Mouse (Mus musculus): ENCODE data around the gene Sgcb. TPM values are rescaled to one million over a fixed set of nuclear protein-coding genes. Genes with fewer than 3 reads are reported as not detected.

Gene Sgcb
- total RNA-seq, 4 experiments from 2014 or later: 47.6 to 53.3 (median 48.4) TPM

Other genes with a start within 250 kb of the Sgcb start
- 1 to 10 TPM; 1.2 to 2.3 (median 1.3) TPM for gene Cwh43, start 241.7 kb downstream of the Sgcb start, total RNA-seq (2022)
- gene Dcun1d4, start 166.8 kb downstream of the Sgcb start, total RNA-seq (2022): 100 to 1,000 TPM; 118 to 135 (median 124) TPM
- gene Lrrc66, start 15.3 kb downstream of the Sgcb start, total RNA-seq (2022): under 1 TPM in 1 of 4 experiments, not detected in 3; 0.27 TPM
- gene Spata18, start 3.6 kb upstream of the Sgcb start, total RNA-seq (2022): 1 to 10 TPM in 3 of 4 experiments, under 1 TPM in 1; 0.55 to 1.3 (median 1.1) TPM